Mouse (Mus musculus): ENCODE measurements around the gene Nudt16. TPM values are rescaled to one million over a fixed set of nuclear protein-coding genes. Genes with fewer than 3 reads are reported as not detected.

Gene Nudt16
- polyA plus RNA-seq, 1 experiment from 2014 or later, result 12.0 TPM

Other genes with a start within 250 kb of the Nudt16 start
- 104 and 107 TPM in 2 replicates for gene Mrpl3, start 78.6 kb downstream of the Nudt16 start, polyA plus RNA-seq (2015; fragmentation: Nextera tagmentation; extraction: Ambion mirVana)
- not detected in 2 replicates for gene 1700080E11Rik, start 13.3 kb upstream of the Nudt16 start, polyA plus RNA-seq (2015; fragmentation: Nextera tagmentation; extraction: Ambion mirVana)

All from kidney, embryonic 15.5 days (tissue).